Mouse (Mus musculus) myocyte (in vitro differentiated cells): ENCODE results near the gene Fermt2.

ENCODE experiments used
- MAX ChIP-seq: IDR thresholded peaks from one replicate; pipeline ENCODE4 v1.6.1; 2011; ENCODE audit warnings: low read depth, mild to moderate bottlenecking, control low read depth
- MYOD1 ChIP-seq, 3 experiments: IDR thresholded peaks; one replicate each; pipeline ENCODE4 v1.6.1; 2011; ENCODE audit warnings: control low read depth in 2 of 3, low read depth in 2 of 3, mild to moderate bottlenecking in 2 of 3, moderate library complexity in 1 of 3; ENCODE audit not compliant: insufficient read length in 2 of 3, control insufficient read depth in 1 of 3
- POLR2A ChIP-seq: IDR thresholded peaks from one replicate; pipeline ENCODE4 v1.6.1; 2011; ENCODE audit warnings: low read depth, mild to moderate bottlenecking, control low read depth, moderate library complexity; ENCODE audit not compliant: insufficient read length
- POLR2AphosphoS2 ChIP-seq: IDR thresholded peaks from one replicate; pipeline ENCODE4 v1.6.1; 2011; ENCODE audit warnings: low read depth, control low read depth; ENCODE audit not compliant: insufficient read length
- TCF3 ChIP-seq: IDR thresholded peaks from one replicate; pipeline ENCODE4 v1.6.1; 2011; ENCODE audit warnings: low read depth, control low read depth; ENCODE audit not compliant: insufficient read length
- USF1 ChIP-seq: IDR thresholded peaks from one replicate; pipeline ENCODE4 v1.6.1; 2011; ENCODE audit warnings: low read depth, mild to moderate bottlenecking, control low read depth, moderate library complexity

- TF ChIP-seq POLR2A (no peak), POLR2AphosphoS2 (no peak), USF1 (no peak), MYOD1 (IDR thresholded peaks at IDR 0.05; ENCODE audit: control insufficient read depth in 1 of 3, insufficient read length in 2 of 3, low read depth in 2 of 3) (no peak), MAX (no peak), TCF3 (no peak)
These were observed 24.4 kb upstream of the Fermt2 start for GRCm38 (mm10) chr14:45554336-45554735.
